Mouse (Mus musculus) neural tube, embryonic 14.5 days (tissue): ENCODE measurements around the gene Unc13d. TPM values are rescaled to one million over a fixed set of nuclear protein-coding genes. Genes with fewer than 3 reads are reported as not detected.
A peak's percentile ranks its signal among the peaks of the same experiment; 100 is the strongest.

Experiments used
- ATAC-seq: fragments of 200-750 bp; cut with Nextera tagmentation; 2 replicates; pipeline ENCODE4 v1.8.0; 2017; ENCODE audit warnings: low read depth, mild to moderate bottlenecking, moderate TSS enrichment, moderate library complexity
- H3K27ac ChIP-seq: fragments of 300-500 bp; sonication (generic); 2 replicates; pipeline ENCODE4 v1.5.1; 2014; ENCODE audit warnings: low read depth, mild to moderate bottlenecking, control low read depth, low read length, moderate library complexity, mixed read lengths
- H3K27me3 ChIP-seq: fragments of 300-500 bp; sonication (generic); 2 replicates; pipeline ENCODE4 v1.6.1; 2014; ENCODE audit warnings: low read length; ENCODE audit not compliant: control insufficient read depth, insufficient read depth
- H3K36me3 ChIP-seq: fragments of 300-500 bp; sonication (generic); 2 replicates; pipeline ENCODE4 v1.6.1; 2014; ENCODE audit warnings: low read length, mixed read lengths; ENCODE audit not compliant: control insufficient read depth, insufficient read depth
- H3K4me1 ChIP-seq: fragments of 300-500 bp; sonication (generic); 2 replicates; pipeline ENCODE4 v1.6.1; 2014; ENCODE audit warnings: low read length; ENCODE audit not compliant: control insufficient read depth, insufficient read depth
- H3K4me2 ChIP-seq: fragments of 300-500 bp; sonication (generic); 2 replicates; pipeline ENCODE4 v1.6.1; 2014; ENCODE audit warnings: mild to moderate bottlenecking, low read depth, low read length, control low read depth
- H3K4me3 ChIP-seq: fragments of 300-500 bp; sonication (generic); 2 replicates; pipeline ENCODE4 v1.5.1; 2014; ENCODE audit warnings: low read depth, low read length, control low read depth, mixed read lengths
- H3K9ac ChIP-seq: fragments of 300-500 bp; sonication (generic); replicated peaks from 2 replicates; pipeline ENCODE4 v1.6.1; 2014; ENCODE audit warnings: low read depth, mild to moderate bottlenecking, control low read depth, low read length, mixed read lengths
- H3K9me3 ChIP-seq: fragments of 300-500 bp; sonication (generic); 2 replicates; pipeline ENCODE4 v1.6.1; 2016; ENCODE audit warnings: low read length; ENCODE audit not compliant: control insufficient read depth
- WGBS: fragments of 180-500 bp; shearing (Covaris S2); extraction: QIAGEN DNeasy Blood & Tissue Kit; methylation state at CpG from one replicate; pipeline ENCODE4 v1.1.7; 2014; 5-methylcytosine and 5-hydroxymethylcytosine counted together
- polyA plus RNA-seq: library from polyadenylated mRNA; unstranded; fragments of >200 nt; fragmentation: Nextera tagmentation; extraction: Ambion mirVana; gene quantifications from 2 replicates; pipeline ENCODE4 v1.2.1, GENCODE M21; 2014

Unc13d gene
- polyA plus RNA-seq, 1 experiment from 2014 or later: 0.88 TPM

DNA sequence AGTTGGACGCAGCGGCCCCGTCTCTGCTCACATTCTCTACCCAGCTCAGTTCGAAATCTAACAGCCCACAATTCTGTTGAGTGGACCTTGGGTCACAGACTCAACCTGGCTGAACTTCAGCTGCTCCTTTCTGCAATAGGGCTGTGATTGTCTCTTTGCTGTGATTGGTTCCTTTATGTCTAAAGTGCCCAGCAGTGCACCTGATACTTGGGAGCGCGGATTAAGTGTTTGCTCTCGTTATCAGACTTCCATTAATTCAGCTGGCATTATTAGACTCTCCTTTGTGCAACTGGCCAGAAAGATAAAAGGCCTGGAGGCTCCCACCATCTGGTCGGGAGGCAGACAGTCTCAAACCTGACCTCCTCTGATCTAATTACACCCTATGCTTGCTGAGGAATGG is 62.9 kb downstream of the Unc13d start:
- WGBS: 66% methylated on average over 8 of the region's 8 CpGs
- Histone ChIP-seq H3K4me1 (peaks cover 12% of the 10 kb centered on the region), H3K9me3 (no peaks in the 10 kb centered on the region), H3K4me2 (no peak overlapping the region), H3K4me3 (no peak overlapping the region), H3K27me3 (no peaks in the 10 kb centered on the region), H3K9ac (no peak overlapping the region), H3K27ac (no peak overlapping the region), H3K36me3 (no peaks in the 10 kb centered on the region)
- ATAC-seq: no peak

DNA sequence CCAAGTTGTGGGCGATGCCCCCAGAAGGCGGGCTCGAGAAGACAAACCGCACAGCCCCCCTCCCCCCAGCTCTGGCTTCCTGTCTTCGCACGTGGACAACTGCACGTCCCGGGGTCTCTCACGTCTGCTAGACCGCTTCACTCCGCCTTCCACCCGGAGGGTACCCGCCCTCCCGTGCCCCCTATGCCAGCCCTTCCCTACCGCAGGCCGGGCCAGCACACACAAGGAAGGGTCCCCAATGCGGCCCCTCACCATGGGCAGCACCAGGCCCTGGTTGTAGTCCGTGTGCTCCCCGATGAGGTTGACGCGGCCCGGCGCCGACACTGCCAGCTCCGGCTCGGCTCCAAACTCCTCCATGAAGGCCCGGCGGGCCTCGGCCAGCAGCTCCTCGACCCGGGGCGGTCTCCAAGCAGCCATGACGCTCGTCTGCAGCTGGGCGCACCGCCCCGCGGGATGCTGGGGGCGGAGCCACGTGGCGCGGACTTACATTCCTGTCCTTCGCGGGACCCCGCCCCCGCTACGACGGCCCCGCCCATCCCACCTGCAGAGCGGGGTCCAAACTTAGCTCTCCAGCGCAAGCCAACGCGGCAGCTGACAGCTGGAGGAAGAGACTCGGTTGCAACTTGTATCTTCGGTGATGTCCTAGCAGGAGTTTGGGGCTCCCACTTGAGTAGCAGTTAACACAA is 65.4 kb downstream of the Unc13d start, which contains the start of gene Galk1:
Gene Galk1, minus strand, starts transcription at position 458 of the 686 bp plus-strand sequence.
- Histone ChIP-seq H3K4me3 (peak within 1 kb of the TSS; percentile 56), H3K4me2 (peak within 1 kb of the TSS; percentile 74), H3K27me3 (no peaks in the 10 kb centered on the region), H3K36me3 (no peaks in the 10 kb centered on the region), H3K9me3 (no peaks in the 10 kb centered on the region), H3K9ac (peak within 1 kb of the TSS; percentile 70), H3K4me1 (peaks cover 12% of the 10 kb centered on the region), H3K27ac (peak within 1 kb of the TSS; percentile 74)
- peak; percentile 87 for ATAC-seq
- under 1% methylated on average over 55 of the region's 55 CpGs for WGBS

Other genes with a start within 250 kb of the Unc13d start
- gene Myo15b, start 219.6 kb downstream of the Unc13d start, polyA plus RNA-seq: 0.28 and 0.35 TPM in 2 replicates
- 1.6 and 1.8 TPM in 2 replicates for gene Smim5, start 178.0 kb downstream of the Unc13d start, polyA plus RNA-seq
- gene Smim6, start 165.9 kb downstream of the Unc13d start, polyA plus RNA-seq: 0.43 and 0.64 TPM in 2 replicates
- gene Sap30bp, start 144.7 kb downstream of the Unc13d start, polyA plus RNA-seq: 40.1 and 45.5 TPM in 2 replicates
- gene Recql5, start 144.5 kb downstream of the Unc13d start, polyA plus RNA-seq: 15.3 and 19.9 TPM in 2 replicates
- gene Itgb4, start 103.3 kb downstream of the Unc13d start, polyA plus RNA-seq: 1.6 and 2.3 TPM in 2 replicates
- gene Galk1, start 65.2 kb downstream of the Unc13d start, polyA plus RNA-seq: 45.0 and 53.6 TPM in 2 replicates
- 1,887 and 2,049 TPM in 2 replicates for gene H3f3b, start 50.0 kb downstream of the Unc13d start, polyA plus RNA-seq
- gene Unk, start 47.6 kb downstream of the Unc13d start, polyA plus RNA-seq: 29.1 and 29.5 TPM in 2 replicates
- 161 and 177 TPM in 2 replicates for gene Wbp2, start 9.0 kb upstream of the Unc13d start, polyA plus RNA-seq
- 3.5 and 4.0 TPM in 2 replicates for gene Trim47, start 49.2 kb upstream of the Unc13d start, polyA plus RNA-seq
- gene Trim65, start 53.2 kb upstream of the Unc13d start, polyA plus RNA-seq: 3.1 TPM in 2 replicates
- gene Mrpl38, start 60.9 kb upstream of the Unc13d start, polyA plus RNA-seq: 81.5 and 91.0 TPM in 2 replicates
- 42.2 and 42.9 TPM in 2 replicates for gene Fbf1, start 90.2 kb upstream of the Unc13d start, polyA plus RNA-seq
- 82.0 and 96.1 TPM in 2 replicates for gene Ten1, start 120.9 kb upstream of the Unc13d start, polyA plus RNA-seq
- 65.6 and 78.5 TPM in 2 replicates for gene Acox1, start 121.1 kb upstream of the Unc13d start, polyA plus RNA-seq
- 0.53 and 0.62 TPM in 2 replicates for gene Evpl, start 160.1 kb upstream of the Unc13d start, polyA plus RNA-seq
- 52.0 and 57.2 TPM in 2 replicates for gene Srp68, start 196.3 kb upstream of the Unc13d start, polyA plus RNA-seq
- gene Galr2, start 203.0 kb upstream of the Unc13d start, polyA plus RNA-seq: 0.22 and 0.46 TPM in 2 replicates
- 112 and 129 TPM in 2 replicates for gene Exoc7, start 229.3 kb upstream of the Unc13d start, polyA plus RNA-seq